Mouse (Mus musculus) R1 (cell line): ENCODE measurements at regions not wholly inside any gene's neighbourhood (a gene's known extent, or its start where the extent isn't known, plus 50 kb on each side); places are given as distances from the start of the nearest gene placed in this dataset.
A peak's percentile ranks its signal among the peaks of the same experiment; 100 is the strongest.

ENCODE experiments used
- DNase-seq: peaks from one replicate; pipeline ENCODE4 v3.0.0-alpha.2; 2018; ENCODE audit warnings: low read depth, low spot score

GRCm38 (mm10) chr15:21988676-21989075, 560.1 kb upstream of the Cdh18 start:
- DNase-seq: no peak

- DNase-seq: no peak
These were observed 555.5 kb upstream of the Cdh18 start for GRCm38 (mm10) chr15:21993309-21993708.

GRCm38 (mm10) chr15:21995121-21995826, 553.5 kb upstream of the Cdh18 start:
- DNase-seq: no peak

GRCm38 (mm10) chr15:22019977-22020376, 528.8 kb upstream of the Cdh18 start:
- DNase-seq: no peak

- no peak for DNase-seq
These were observed 518.6 kb upstream of the Cdh18 start for GRCm38 (mm10) chr15:22030215-22030614.

GRCm38 (mm10) chr15:22046423-22046822, 502.4 kb upstream of the Cdh18 start:
- DNase-seq: no peak

GRCm38 (mm10) chr15:22046877-22047478, 501.8 kb upstream of the Cdh18 start:
- DNase-seq: peak; percentile 7

GRCm38 (mm10) chr15:22086856-22087255, 462.0 kb upstream of the Cdh18 start:
- DNase-seq: peak; percentile 91

- no peak for DNase-seq
These were observed 427.1 kb upstream of the Cdh18 start for GRCm38 (mm10) chr15:22121746-22122145.

- no peak for DNase-seq
These were observed 396.8 kb upstream of the Cdh18 start for GRCm38 (mm10) chr15:22151894-22152494.

- no peak for DNase-seq
These were observed 396.1 kb upstream of the Cdh18 start for GRCm38 (mm10) chr15:22152678-22153077.

- DNase-seq: no peak
These were observed 378.5 kb upstream of the Cdh18 start for GRCm38 (mm10) chr15:22170302-22170701.

- DNase-seq: no peak
These were observed 339.8 kb upstream of the Cdh18 start for GRCm38 (mm10) chr15:22208991-22209390.

GRCm38 (mm10) chr15:22232629-22233028, 316.2 kb upstream of the Cdh18 start:
- no peak for DNase-seq

GRCm38 (mm10) chr15:22280919-22281318, 267.9 kb upstream of the Cdh18 start:
- no peak for DNase-seq

GRCm38 (mm10) chr15:22311016-22311415, 237.8 kb upstream of the Cdh18 start:
- no peak for DNase-seq

- DNase-seq: no peak
These were observed 229.8 kb upstream of the Cdh18 start for GRCm38 (mm10) chr15:22318992-22319391.

GRCm38 (mm10) chr15:22338941-22339340, 209.9 kb upstream of the Cdh18 start:
- DNase-seq: no peak

GRCm38 (mm10) chr15:22344321-22344720, 204.5 kb upstream of the Cdh18 start:
- DNase-seq: no peak

- DNase-seq: no peak
These were observed 197.3 kb upstream of the Cdh18 start for GRCm38 (mm10) chr15:22351502-22351901.
